Mouse (Mus musculus) T-cell, adult 2 months (primary cell): ENCODE measurements around the gene Yipf7.

ENCODE experiments used
- DNase-seq: peaks from one replicate; pipeline ENCODE4 v3.0.0; 2022; ENCODE audit warnings: low spot score

The Yipf7 gene

DNA sequence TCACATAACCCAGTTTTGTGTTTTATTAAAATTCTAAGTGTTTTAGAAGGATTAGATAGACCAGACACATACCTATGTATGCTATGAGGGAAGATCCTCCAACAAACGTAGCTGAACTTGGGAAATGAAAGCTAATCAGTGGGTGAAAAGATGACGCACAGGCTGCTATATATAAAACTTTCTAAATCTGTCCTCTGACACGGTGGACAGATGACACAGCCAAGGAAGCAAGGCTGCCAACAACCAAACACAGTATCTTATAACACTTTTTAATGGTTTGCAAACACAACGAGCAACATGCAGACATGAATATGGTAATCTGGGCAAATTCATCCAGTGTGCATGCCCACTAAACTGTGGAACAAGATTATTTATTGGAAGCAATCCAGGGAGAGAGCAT, at the start of gene Yipf7:
Gene Yipf7 (minus strand): TSS at position 160 of the 400 bp plus-strand sequence.
- no peak for DNase-seq

DNA sequence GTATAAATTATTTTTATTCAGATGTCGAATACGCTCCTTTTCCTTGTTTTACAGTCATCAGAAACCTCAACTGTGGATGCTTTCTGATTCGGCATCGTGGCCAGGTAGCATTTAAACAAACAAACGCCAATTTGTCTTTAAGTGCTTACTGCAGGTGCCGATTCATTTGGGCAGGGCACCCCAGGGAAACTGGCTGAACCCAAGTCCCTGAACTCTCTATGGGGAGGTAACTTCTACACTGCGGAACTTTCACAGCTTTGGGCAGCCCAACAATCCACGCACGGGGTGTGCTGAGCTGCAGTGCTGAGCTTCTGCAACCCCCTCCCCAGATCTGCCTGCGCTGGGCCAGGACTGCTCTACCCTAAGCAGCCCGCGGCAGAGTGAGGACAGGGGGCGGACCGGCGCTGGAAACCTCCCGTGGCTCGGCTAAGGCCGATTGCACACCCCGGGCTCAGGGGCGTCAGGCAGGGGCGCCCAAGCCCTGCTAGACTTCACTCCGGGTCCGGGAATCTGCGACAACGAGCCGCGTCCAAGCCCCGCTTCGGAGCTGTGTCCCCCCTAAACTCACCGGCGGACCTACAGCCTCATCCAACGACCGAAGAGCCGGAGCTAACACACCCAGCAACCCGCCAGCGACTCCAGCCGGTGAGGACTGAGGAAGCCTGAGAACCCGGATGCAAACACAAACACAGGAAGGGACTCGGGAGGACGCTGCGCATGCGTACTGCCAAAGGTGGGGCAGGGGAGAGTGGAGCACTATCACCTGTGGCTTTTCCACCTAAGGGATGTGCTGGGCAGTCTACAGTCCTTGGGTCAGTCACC, 49.4 kb upstream of the Yipf7 start, which contains the start of gene Gnpda2:
Gene Gnpda2 (minus strand): TSS at position 701 of the 822 bp plus-strand sequence.
- peak; percentile 80 for DNase-seq

DNA sequence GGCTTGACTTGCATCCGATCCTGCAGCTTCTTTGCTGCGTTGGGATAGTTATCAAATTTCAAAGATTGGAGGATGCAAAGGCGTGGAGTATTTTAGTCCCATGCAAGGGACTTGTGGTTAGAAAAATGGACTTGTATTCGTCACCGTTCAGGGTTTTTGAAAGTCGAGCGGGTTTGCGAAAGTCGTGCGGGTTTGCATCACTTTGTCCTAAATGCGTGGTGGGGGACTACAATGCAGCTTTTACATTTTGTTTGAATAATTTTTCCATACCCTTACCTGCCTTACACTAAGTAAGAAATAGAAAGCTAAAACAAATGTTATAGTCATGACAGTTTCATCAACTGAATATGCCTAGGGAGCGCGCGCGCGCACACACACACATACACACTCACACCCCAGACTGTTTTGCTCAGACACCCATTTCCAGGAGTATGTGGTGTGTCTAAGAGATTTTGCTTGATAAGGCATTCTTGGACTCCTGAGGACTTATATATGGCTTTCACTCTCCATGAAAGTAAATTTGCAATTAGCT, 15.0 kb upstream of the Yipf7 start:
- peak; percentile 16 for DNase-seq

DNA sequence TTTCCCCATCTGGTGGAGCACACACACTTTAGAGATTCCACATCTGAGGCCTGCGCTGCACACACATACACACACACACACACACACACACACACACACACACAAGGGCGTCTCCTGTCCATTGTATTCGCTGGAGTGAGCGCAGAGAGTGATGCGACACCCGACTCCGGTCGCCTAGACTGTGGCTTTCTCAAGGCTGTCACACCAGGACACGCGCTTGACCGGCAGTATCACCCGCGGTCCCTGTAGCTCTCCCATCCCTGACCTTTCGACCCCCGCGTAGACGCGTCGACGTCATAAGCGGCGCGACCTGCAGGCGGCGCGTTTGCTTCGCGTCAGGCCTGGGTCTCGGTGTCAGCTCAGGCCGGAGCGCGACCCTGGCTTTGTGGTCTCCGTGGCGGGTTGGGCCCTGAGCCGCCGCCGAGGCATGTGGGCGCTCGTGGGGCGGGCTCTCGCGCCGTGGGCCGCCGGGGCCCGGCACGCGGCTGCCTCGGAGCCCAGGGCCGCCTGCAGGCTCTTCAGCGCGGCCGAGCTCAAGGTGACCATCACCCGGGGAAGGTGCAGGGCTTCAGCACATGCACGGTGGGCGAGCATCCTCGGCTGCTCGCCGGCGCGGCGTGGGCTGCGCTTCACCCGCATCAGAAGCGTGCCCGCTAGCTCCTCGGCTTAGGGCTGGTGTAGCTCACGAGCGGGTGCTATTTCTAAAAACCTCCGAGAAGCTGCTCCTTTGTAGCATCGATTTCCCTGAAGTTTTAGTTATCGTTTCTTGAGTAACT, 14.4 kb upstream of the Yipf7 start, which contains the start of gene Guf1:
Gene Guf1 (plus strand): TSS at position 296 of the 776 bp plus-strand sequence.
- DNase-seq, result peak; percentile 90

DNA sequence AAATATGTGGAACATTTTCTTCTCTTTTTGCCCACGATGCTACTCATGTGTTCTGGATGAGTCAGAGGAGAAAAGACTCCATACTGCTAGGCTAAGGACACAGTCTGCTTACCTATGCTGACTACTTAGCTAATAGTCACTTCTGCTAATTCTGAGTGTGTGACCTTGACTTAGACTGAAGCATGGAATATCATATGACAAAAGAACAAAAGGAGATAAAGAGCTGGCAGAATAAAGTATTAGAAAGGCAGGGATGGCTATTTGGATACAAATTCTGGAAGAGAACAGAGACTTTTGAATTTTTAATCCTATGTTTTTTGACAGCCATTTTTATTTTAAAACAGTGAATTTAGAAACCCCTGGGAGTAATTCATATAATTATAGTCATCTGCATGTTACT, 768 bp downstream of the Yipf7 start:
- DNase-seq, result no peak

DNA sequence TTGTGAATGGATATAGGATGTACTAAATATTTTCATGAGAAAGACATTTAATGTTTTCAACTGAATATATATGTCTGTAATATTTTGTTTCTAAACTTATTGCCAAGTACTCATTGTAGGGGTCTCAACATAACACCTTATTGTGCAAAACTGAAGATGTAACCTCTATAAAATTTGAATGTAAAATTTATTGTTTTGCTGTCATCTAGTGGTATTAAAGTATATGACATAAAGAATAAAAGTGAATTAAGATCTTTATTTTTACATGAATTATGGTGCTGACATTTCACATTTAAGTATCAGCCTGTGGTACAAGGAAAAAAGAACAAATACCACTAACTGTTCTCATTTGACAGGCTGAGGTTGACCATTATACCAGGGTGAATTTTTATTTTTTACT, 18.5 kb downstream of the Yipf7 start:
- DNase-seq, result no peak

DNA sequence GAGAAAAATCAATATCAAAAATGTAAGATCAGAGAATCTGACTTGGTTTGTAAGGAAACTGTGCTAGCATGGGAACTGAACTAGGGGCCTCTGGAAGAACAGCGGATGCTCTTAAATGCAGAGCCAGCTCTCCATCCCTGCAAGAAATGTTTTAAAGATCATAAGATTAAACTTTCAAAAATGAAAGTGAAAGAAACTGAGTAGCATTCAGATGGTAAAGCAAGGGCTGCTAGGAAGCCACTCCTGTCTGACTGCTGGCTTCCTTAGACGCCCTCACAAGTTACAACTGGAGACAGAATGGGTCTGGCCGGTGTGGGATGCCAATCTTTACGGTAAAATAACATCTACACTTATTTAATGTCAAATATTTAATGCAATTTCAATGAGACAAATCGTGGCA, 20.4 kb downstream of the Yipf7 start:
- DNase-seq, result no peak

DNA sequence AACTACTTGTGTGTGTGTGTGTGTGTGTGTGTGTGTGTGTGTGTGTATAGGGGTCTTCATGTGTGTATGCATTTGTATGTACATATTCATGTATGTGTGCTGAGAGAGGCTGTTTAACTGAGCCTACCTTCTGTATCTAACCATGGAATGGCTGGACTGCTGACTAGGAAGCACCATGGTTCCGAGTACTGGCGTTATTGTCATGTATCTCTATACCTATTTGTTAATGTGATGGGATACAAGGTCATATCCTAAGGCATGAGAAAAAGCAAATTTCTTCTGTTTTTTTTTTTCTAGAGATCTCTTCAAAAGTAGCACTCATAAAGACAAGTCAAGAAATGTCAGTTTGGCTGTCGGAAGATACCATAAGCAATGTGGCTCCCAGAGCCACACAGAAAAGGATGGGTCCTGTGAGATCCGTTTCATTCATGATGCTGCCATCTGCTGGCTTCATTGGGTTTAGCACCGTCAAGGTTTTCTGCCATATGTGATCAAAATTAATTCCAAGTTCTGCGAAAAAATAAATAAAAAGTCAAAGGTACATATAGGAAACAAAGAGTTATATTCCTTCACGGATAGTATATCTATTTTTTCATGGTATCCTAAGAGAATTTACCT, 21.7 kb downstream of the Yipf7 start:
- peak; percentile 28 for DNase-seq

DNA sequence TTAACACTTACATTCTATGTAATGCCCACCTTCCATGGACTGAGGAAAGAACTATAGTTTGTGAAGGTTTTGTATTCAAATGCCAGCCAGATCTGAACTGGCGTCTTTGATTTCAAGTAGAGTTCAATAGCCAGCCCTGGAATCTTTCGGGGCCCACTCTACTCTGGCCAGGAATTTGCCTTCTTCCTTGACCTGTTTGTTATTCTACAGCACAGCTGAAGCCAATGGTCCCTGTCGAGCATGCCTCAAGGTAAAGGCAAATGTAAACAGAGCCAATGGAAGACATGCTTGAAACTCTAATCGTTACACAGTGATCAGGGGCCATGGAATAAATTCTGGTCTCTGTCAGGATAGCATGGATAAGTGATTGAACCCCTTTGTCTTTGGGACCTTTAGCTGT, 30.2 kb downstream of the Yipf7 start:
- DNase-seq, result no peak

DNA sequence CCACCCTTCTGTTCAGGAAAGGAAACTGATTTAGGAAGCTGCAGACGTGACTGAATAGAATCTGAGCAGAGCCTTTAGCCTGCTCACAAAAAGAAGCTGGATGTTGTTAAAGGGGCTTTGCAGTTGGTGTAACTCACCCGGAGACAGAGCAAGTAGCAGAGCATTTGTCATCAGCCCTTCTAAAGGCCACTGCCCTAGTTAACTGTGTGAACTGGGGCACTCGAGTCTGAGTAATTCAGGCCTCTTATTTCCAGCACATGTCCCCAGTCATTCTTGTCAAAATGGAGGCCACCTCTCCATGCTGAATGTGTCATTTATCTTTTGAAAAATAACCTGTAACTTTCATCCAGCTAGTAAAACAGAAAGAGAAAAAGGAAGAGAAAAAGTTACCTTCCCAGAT, 30.8 kb downstream of the Yipf7 start:
- DNase-seq, result no peak

DNA sequence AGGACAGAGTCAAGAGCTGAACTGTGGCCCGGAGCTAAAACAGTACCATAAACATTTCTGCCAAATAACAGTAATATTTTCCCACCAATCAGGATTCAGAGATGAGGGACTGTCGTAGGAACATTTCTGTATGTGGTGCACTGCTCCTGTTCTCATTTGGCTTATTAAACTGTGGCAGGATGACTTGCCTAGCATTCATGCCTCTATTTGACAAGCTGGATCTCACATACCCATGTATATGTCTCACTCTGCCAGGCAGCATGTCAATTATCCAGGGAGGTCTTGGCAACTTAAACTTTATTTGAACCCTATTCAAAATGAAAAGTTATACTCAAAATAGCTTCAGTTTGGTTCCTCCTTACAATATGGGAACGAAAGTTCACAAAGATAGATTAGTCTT, 35.4 kb downstream of the Yipf7 start:
- DNase-seq, result no peak

DNA sequence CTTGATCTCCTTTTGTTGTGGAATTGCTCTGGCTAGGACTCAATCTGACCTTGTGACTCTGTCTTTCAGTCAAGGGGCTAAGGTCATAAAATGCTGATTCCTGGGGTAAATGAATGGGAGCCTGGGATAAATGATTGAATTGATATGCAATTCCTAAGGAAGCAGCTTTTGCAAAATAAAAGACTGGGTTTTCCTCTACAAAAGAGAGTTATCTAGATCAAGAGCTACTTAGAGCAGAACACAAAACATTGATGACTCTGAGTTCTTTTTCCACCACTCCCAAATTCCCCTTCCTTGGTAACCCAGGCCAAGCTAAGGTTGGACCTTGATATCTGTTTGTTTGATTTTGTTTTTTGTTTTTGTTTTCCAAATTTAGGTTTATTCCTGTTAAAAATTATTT, 53.4 kb downstream of the Yipf7 start:
- DNase-seq, result no peak

DNA sequence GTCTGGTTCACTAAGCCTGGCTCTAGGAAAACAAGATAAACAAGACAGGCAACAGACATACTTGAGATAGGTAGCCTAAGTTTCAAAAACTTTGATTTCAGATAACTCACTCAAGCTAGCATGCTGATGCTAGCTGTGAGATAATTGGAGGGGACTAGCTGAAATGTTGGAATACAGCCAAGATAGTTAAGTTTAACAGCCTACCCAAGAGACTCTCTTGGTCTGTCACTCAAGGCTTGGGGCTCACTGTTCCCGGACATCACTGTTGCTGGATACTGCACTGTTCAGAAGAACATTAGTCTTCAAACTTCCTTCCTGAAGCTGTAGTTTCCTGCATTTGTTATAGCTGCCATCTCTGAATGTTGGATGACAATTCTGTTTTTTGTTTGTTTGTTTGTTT, 74.9 kb downstream of the Yipf7 start:
- no peak for DNase-seq
